Mouse (Mus musculus) ES-Bruce4 (cell line): Measurements from ENCODE around the gene Map3k20.

Experiments used
- CTCF ChIP-seq: IDR thresholded peaks from one replicate; pipeline ENCODE4 v1.8.1; 2011; ENCODE audit warnings: low read depth, low read length
- EP300 ChIP-seq: IDR thresholded peaks from 2 replicates; pipeline ENCODE4 v1.6.1; 2011; ENCODE audit warnings: low read depth, low read length; ENCODE audit not compliant: insufficient read depth
- POLR2A ChIP-seq: IDR thresholded peaks from one replicate; pipeline ENCODE4 v1.8.1; 2011; ENCODE audit warnings: low read length; ENCODE audit not compliant: insufficient read depth

- TF ChIP-seq POLR2A (no peak), CTCF (no peak), EP300 (no peak)
Measured at GRCm38 (mm10) chr2:72478921-72479320, 193.5 kb downstream of the Map3k20 start.
